Mouse (Mus musculus) small intestine, adult 2 months (tissue): ENCODE data around the gene Rab14.
A peak's percentile ranks its signal among the peaks of the same experiment; 100 is the strongest.

Experiments used
- CTCF ChIP-seq: fragments of 200-500 bp; IDR thresholded peaks from 2 replicates; pipeline ENCODE4 v1.5.1; 2012; ENCODE audit warnings: low read depth, mild to moderate bottlenecking, control low read depth, inconsistent platforms, low read length, moderate library complexity, mixed read lengths; ENCODE audit not compliant: insufficient replicate concordance, insufficient read length; ENCODE audit errors: extremely low read depth
- POLR2A ChIP-seq: fragments of 200-500 bp; IDR thresholded peaks from 2 replicates; pipeline ENCODE4 v1.6.1; 2012; ENCODE audit warnings: low read depth, mild to moderate bottlenecking, control low read depth, inconsistent platforms, low read length, moderate library complexity

GRCm38 (mm10) chr2:35131991-35132661, 68.8 kb downstream of the Rab14 start:
- TF ChIP-seq CTCF (no peak), POLR2A (peak; percentile 24; the same call in 1 of the 2 replicates)
